Mouse (Mus musculus) myocyte (in vitro differentiated cells): ENCODE results near the gene Pogz.

Experiments used
- POLR2A ChIP-seq: IDR thresholded peaks from one replicate; pipeline ENCODE4 v1.6.1; 2011; ENCODE audit warnings: low read depth, mild to moderate bottlenecking, control low read depth, moderate library complexity; ENCODE audit not compliant: insufficient read length
- USF1 ChIP-seq: IDR thresholded peaks from one replicate; pipeline ENCODE4 v1.6.1; 2011; ENCODE audit warnings: low read depth, mild to moderate bottlenecking, control low read depth, moderate library complexity

GRCm38 (mm10) chr3:94882579-94882978, 45.2 kb downstream of the Pogz start:
- TF ChIP-seq USF1 (no peak), POLR2A (no peak)
